Mouse (Mus musculus) adrenal gland (tissue): ENCODE measurements around the gene Auts2.

Experiments used
- intact Hi-C: fragments of 180-260 bp; cut with DNase I; formaldehyde crosslinking; loops from one replicate; pipeline ENCODE4 v1.15.1; 2025

Gene Auts2

GRCm38 (mm10) chr5:131548932-131549563 is 994.1 kb downstream of the Auts2 start:
- intact Hi-C loops = no loop called here

GRCm38 (mm10) chr5:131547926-131548325 is 995.2 kb downstream of the Auts2 start:
- intact Hi-C loops = no loop called here

GRCm38 (mm10) chr5:131546414-131546813 is 996.7 kb downstream of the Auts2 start:
- intact Hi-C loops = no loop called here

GRCm38 (mm10) chr5:131544381-131544780 is 998.8 kb downstream of the Auts2 start:
- intact Hi-C loops = loop anchor here (5.0 kb wide), 1 partner anchor 58 kb away; no protein-coding TSS in a partner anchor

- intact Hi-C loops = loop anchor here (10.0 kb wide), 2 partner anchors 436 to 576 kb away; no protein-coding TSS in a partner anchor
Measured at GRCm38 (mm10) chr5:131538311-131538915, 1004.7 kb downstream of the Auts2 start.

GRCm38 (mm10) chr5:131537831-131538310 is 1005.3 kb downstream of the Auts2 start:
- intact Hi-C loops = loop anchor here (10.0 kb wide), 2 partner anchors 437 to 577 kb away; no protein-coding TSS in a partner anchor

GRCm38 (mm10) chr5:131537155-131537830 is 1005.9 kb downstream of the Auts2 start:
- intact Hi-C loops = loop anchor here (10.0 kb wide), 2 partner anchors 438 to 578 kb away; no protein-coding TSS in a partner anchor

GRCm38 (mm10) chr5:131535752-131536151 is 1007.4 kb downstream of the Auts2 start:
- intact Hi-C loops = loop anchor here (10.0 kb wide), 2 partner anchors 439 to 579 kb away; no protein-coding TSS in a partner anchor

GRCm38 (mm10) chr5:131533815-131534214 is 1009.3 kb downstream of the Auts2 start:
- intact Hi-C loops = loop anchor here (10.0 kb wide), 2 partner anchors 441 to 581 kb away; no protein-coding TSS in a partner anchor

- intact Hi-C loops = loop anchor here (10.0 kb wide), 2 partner anchors 443 to 583 kb away; no protein-coding TSS in a partner anchor
Measured at GRCm38 (mm10) chr5:131531744-131532552, 1011.2 kb downstream of the Auts2 start.

- intact Hi-C loops = loop anchor here (10.0 kb wide), 2 partner anchors 444 to 584 kb away; no protein-coding TSS in a partner anchor
Measured at GRCm38 (mm10) chr5:131530828-131531227, 1012.3 kb downstream of the Auts2 start.

GRCm38 (mm10) chr5:131526666-131527065 is 1016.5 kb downstream of the Auts2 start:
- intact Hi-C loops = no loop called here

GRCm38 (mm10) chr5:131524900-131525465 is 1018.2 kb downstream of the Auts2 start:
- intact Hi-C loops = no loop called here

- intact Hi-C loops = no loop called here
Measured at GRCm38 (mm10) chr5:131519560-131519959, 1023.6 kb downstream of the Auts2 start.

GRCm38 (mm10) chr5:131517677-131518076 is 1025.5 kb downstream of the Auts2 start:
- intact Hi-C loops = no loop called here

- intact Hi-C loops = no loop called here
Measured at GRCm38 (mm10) chr5:131515707-131516407, 1027.3 kb downstream of the Auts2 start.

GRCm38 (mm10) chr5:131513753-131514152 is 1029.4 kb downstream of the Auts2 start:
- intact Hi-C loops = no loop called here

- intact Hi-C loops = no loop called here
Measured at GRCm38 (mm10) chr5:131512617-131513016, 1030.5 kb downstream of the Auts2 start.

- intact Hi-C loops = no loop called here
Measured at GRCm38 (mm10) chr5:131510659-131511058, 1032.5 kb downstream of the Auts2 start.

- intact Hi-C loops = no loop called here
Measured at GRCm38 (mm10) chr5:131509315-131509714, 1033.8 kb downstream of the Auts2 start.
